Mouse (Mus musculus) layer of hippocampus, postnatal 25 days (tissue): ENCODE measurements around the gene Cd79a. TPM values are rescaled to one million over a fixed set of nuclear protein-coding genes. Genes with fewer than 3 reads are reported as not detected.
A peak's percentile ranks its signal among the peaks of the same experiment; 100 is the strongest.
"Not testable (repeated sequence)": the region's sequence is repeated elsewhere in the genome, so short reads cannot be mapped to it uniquely, and the experiment has no call there.

Source experiments
- DNase-seq, 2 experiments: peaks; one replicate each; pipeline ENCODE4 v3.0.0; 2022; ENCODE audit warnings: mixed read lengths in 2 of 2, low spot score in 1 of 2; ENCODE audit errors: extremely low spot score in 1 of 2
- total RNA-seq, 2 experiments: library from RNA; stranded (reverse); gene quantifications; 2 replicates each; pipeline ENCODE4 v1.2.3; 2021

The Cd79a gene
- total RNA-seq, 2 experiments from 2014 or later: 0.42 TPM; not detected in 1

DNA sequence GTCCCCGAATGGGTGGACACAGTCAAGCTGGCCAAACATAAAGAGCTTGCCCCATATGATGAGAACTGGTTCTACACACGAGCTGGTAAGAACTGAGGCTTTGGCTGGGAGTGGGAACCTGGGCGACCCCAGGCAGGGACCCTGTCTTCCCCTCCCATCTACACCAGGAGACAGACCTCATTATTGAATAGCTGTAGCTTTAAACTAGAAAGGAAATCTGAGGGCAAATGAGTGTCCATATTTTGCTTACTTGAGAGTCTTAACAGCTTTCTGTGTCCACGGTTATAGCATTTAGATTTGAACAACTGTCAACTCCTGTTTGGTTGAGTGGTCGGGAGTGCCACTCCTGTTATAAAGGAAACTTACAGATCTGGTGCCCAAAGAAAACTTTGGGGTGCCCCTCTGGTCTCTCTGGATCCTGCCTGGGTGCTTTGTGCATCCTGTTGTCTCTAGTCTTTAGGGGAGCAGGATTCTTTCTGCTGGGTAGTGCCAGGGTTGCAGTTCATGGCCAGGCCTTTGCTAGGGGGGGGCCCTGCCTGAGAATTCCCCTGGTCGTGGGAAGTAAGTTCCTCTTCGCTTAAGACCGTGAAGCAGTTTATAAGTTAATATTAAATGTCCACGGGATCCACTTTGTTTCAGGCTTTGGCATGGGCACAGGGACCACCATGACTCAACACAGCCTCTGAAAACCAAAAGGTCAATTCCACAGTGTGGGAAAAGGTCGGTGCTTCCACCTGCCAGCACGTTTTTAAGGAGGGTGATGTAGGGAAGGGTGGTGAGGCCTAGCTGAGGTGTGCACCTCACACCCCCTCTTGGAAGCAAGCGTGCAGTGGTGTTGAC is 11.5 kb upstream of the Cd79a start:
- no peak for DNase-seq

DNA sequence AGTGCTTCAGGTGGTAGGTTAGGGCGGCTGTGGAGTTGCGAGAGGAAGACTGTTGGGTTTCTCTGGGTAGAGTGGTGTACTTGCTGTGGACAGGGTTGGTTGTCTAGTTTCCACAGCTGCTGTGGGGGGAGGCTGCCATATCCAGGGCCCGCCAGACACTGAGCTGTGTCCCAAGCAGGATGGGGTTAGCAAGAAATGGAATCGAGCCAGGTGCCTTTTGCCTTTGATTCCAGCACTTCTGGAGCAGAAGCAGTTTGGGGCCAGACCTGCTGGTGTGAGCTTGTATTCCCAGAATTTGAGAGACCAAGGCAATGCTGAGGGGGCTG is 10.9 kb upstream of the Cd79a start:
- no peak for DNase-seq

DNA sequence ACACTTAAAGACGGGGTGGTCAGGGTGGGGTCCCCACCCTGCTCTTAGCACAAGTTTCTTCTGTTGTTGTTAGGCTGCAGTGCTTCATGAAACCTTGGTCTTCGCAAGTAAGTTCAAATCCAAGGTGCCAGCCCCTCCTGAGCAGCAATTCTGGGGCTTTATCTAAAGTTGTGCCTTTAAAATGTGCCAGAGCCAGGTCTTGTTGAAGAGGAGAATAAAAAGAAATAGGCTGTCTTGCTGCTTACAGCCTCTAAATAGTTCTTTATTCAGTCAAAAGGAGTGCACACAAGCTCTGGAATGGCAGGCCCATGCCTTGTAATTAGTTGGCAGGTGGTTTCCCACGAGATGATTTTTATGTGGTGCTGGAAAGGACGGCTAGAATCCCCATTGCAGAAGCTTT is 10.1 kb upstream of the Cd79a start:
- no peak for DNase-seq

DNA sequence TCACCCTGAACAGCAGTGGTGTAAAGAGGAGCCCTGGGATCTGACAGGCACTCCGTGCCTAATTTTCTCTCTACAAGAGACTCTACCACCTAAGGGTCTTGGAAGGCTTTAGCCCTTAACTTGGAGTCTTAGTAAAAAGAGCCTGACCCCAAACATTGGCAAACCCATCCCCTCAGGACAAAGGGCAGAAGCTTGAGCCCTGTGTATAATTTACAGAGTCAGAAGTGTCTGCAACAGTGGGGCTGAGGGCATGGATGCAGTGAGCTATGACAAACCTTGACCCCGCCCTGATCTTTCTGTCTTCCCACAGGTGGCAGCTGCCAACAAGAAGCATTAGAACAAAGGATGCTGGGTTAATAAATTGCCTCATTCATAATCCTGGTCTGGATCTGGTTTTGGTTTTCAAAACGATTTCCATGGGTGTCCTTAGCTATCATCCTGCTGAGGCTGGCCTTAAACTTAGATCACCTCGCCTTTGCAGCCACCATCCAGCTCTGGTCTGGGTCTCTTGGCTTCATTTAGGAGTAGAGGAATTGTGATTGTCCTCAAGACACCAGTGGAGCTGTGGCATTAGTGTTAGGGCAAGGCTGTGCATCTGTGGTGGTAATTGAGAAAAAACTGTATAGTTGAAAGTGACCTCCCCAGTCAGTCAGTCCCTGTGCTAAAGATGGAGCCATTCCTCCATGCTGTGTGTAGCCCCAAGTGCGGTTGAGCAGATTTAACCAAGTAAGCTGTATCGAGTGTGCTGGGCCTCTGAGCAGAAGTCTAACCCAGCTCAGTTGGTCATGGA is 7.6 kb upstream of the Cd79a start:
- DNase-seq: no peak

DNA sequence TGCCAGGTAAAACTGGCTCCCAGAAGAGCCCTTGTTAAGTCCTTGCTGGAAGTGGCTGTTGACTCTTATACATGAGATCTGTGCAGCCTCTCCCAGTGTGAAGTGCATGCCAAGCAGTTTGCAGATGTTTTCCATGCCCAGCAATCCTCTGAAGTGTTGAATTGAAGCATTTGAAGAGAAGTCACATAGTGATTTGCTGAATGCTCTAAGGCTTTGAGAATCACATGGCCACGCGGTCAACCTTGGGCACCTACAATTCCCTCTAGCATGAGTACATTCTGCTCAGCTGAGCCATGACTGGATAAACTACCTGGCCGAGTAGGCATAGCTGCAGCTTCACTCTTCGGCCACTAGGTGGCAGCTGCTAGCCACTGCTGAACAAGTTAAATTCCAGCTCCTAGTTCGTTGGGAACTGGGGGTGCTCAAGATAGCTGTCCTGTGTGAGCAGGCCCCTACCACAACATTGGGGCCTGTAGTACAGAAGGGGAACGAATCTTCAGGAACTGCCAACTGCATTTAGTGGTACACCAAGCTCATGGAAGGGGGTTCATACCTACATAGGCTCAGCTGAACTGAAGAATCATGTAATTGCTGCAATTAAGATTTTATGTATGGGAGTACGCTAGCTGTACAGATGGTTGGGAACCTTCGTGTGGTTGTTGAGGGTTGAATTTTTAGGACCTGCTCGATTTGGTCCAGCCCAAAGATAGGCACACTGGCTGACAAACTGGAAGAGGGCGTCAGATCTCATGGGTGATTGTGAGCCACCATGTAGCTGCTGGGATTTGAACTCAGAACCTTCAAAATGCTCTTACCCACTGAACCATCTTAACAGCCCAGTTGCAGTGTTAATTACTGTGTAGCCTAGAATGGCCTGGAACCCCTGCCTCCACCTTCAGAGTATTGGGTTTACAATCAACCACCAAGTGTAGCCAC is 6.6 kb upstream of the Cd79a start:
- peak; percentile 50 to 70 for DNase-seq

DNA sequence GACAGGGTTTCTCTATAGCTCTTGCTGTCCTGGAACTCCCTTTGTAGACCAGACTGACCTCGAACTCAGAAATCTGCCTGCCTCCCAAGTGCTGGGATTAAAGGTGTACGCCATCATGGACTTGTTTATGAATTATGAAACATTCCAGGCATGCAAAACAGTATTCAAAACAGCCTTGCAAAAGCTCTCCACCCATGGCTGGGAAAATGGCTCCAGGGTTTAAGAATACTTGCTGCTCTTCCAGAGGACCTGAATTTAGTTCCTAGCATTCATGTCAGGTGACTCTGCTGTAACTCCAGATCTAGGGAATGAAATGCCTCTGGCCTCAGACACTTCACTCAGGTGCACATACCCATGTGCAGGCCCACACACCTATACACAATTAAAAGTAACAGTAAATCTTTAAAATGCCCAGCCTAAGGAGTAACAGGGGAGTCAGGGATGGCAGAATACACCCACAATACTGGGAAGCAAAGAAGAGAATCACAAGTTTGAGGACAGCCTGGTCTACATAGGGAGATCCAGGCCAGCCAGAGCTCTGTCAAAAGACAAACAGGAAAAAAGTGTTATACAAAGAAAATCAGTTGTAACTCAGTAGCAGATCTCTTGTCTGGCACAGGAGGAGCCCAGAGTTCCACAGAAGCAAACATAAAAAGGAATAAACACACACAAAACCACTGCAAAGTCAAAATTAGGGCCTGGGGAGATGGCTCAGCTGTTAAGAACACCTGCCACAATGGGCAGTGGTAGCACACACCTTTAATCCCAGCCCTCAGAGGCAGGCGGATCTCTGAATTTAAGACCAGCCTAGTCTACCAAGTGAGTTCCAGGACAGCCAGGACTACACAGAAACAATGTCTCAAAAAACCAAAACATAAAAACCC is 5.7 kb upstream of the Cd79a start:
- DNase-seq: no peak

DNA sequence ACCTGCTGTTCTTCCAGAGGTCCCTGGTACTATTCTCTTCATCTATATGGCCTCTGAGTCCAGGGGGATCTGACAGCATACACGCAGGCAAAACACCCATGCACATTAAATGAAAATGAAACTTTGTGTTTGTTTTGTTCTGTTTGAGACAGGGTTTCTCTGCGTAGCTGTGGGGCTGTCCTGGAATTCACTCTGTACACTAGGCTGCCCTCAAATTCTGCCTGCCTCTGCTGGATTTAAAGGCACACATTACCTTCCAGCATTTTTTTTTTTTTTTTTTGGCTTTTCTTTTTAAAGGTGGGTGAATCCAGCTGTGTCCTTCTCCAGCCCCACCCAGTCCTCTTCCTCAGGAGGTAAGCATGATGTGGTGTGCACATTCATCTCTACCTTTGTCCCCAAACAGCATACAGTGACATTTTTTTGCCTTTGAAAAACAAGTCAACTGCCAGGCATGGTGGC is 5.0 kb upstream of the Cd79a start:
- no peak for DNase-seq

DNA sequence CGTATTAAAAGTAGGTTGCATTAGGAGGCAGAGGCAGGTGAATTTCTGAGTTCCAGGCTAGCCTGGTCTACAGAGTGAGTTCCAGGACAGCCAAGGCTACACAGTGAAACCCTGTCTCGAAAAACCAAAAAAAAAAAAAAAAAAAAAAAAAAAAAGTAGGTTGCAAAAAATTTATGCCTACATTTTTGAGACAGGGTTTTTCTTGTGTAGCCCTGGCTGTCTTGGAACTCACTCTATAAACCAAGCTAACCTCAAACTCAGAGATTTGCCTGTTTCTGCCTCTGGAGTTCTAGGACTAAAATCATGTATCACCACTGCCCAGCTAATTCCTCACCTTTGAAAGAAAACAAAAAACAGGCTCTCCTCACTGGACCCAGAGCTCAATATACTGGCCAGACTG is 1.4 kb upstream of the Cd79a start:
- not testable (repeated sequence) for DNase-seq

DNA sequence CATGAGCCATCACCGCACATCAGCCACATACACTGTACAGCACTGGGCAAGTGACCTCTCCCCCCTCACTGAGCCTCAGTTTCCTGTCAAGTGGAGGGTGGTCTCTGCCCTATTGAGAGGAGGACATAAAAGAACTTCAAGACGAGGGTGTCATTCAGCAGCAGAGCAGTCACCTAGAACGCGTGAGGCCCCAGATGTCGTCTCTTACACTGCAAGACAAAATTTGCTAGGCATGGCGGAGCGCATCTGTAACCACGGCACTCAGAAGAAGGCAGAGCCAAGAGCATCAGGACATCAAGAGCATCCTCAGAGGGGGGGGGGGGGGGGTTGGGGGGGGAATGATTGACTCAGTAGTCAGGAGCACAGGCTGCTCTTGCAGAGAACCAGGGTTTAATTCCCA is 912 bp upstream of the Cd79a start:
- DNase-seq: no peak

DNA sequence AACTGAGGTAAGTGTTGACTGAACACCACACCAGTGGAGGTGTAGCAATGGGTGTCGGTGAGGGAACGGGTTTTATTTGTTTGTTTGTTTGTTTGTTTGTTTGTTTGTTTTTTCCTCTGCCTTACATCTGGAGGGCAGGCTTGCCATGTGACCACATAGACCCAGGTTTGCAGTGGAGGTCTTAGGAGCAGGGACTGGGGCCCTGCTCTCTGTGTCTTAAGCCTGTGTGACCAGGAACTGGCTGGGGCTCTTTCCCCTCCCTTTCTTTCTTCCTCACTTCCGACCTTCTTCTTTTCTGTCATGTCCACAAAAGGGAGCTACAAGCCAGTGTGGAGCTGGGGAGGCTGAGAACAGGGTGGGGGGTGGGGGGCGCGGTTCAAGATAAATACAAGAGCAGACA is 778 bp downstream of the Cd79a start:
- no peak for DNase-seq

DNA sequence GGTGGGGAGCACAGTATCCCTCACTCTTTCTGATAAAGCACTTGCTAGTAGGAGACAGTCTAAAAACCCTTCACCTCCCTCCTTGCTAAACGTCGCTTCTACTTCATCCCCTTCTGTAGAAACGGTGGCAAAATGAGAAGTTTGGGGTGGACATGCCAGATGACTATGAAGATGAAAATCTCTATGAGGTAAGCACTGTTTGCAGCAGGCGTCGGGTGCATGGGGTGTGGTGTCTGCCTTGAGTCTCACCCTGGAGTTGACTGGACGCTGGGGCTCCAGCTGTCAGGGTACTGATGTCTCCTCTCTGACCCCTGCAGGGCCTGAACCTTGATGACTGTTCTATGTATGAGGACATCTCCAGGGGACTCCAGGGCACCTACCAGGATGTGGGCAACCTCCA is 3.9 kb downstream of the Cd79a start:
- no peak for DNase-seq

DNA sequence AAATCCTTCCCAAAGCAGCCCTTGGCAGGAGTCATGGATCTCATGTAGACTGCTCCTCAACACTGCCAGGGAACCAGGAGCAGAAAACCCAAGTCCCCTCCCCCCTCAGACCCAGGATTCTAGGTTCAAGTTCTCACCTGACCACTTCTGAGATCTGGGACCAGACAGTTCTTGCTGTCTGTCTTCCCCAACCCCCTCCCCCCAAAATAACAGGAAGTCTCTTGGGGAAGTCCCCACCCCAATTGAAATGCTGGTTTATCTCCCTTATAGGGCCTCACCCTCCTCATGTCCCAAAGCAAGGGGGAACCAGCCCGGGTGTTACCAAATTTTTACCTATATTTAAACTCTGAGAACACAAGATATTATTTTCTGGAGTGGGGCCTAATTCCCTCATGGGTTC is 4.7 kb downstream of the Cd79a start:
- no peak for DNase-seq

DNA sequence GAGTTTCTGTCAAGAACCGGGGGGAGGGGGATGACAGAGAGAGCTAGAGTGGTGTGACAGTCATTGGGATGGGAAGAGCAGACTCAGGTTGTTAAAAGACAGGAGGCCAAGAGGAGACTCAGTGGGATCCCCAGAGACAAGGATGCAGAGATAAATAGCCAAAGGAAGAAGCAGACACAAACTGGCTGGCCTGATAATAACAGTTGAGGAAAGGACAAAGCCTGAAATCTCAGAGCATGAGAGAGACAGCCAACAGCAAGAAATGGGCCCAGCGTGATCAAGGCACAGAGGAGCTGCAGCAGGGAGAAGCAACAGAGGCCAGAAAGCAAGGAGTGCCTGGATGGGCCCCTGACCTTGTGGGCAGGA is 5.1 kb downstream of the Cd79a start:
- no peak for DNase-seq

DNA sequence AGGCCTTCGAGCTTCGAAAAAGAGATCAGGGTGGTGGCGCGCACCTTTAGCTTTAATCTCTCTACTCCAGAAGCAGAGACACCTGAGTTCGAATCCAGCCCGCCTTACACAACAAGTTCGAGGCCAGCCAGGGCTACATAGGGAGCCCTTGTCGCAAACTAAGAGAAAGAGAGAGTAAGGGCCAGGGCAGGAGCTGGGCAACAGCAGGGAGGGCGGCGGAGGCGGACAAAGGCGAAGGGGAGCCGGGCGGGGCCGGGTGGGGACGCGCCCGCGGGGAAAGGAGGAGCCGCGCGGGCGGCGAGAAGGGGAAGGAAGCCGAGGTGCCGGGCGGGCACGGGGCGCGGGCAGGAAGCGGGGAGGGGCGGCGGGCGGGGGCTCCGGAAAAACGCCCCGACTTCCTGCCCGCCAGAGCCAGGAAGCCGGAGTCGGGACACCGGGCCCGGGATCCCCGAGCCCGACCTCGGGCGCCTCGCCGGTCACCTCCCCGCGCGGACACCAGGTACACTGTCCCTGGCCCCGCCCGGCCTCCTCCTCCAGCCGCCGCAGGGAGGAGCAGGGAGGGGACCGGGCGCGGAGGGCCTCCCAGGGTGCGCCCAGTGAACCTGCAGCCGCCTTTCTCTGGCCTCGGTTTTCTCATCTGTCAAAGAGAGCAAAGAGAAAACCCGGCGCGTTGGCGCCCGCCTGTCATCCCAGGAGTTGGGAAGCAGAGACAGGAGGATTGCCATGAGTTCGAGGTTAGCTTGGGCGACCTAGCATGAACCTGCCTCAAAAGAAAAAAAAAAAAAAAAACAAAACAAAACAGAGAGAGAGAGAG is 5.7 kb downstream of the Cd79a start, which contains the start of gene Arhgef1:
TSS of gene Arhgef1 (plus strand) at position 283 of the 814 bp plus-strand sequence.
- DNase-seq: no peak

DNA sequence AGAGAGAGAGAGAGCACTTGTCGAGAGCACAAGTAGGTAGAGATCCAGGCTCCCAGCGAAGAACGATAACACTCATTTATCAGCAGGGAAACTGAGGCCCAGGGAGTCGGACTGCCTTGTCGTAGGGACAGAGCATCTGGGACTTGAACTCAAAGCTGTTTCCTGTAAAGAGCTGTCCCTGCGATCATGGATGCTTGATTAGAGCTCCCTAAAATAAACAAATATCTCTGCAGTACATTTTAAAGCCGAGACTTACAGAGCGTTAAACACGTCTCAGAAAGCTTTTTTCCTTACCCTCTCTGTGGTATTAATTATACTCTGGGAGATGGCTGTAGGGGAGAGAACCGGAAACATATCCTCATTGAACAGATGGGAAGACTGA is 6.3 kb downstream of the Cd79a start:
- no peak for DNase-seq

DNA sequence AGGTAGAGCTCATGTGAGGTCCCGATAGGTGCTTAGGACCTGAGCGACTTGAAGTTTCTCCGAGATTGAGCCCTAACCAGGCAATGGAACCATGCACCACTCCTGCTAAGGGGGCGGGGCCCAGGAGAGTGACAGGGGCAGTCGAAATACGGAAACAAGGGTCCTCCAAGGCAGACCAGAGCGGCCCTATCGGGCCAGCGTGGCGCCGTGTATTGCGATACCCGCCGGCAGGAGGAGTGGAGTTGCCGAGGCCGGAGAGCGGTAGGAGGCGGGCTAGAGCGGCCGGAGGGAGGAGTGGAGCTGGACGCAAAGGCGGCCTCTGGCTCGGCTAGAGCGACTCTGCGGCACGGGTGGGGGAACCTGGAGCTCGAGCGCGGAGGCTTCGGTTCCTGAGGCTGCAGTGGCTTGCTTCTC is 6.9 kb downstream of the Cd79a start:
- DNase-seq: peak; percentile 84 to 95

DNA sequence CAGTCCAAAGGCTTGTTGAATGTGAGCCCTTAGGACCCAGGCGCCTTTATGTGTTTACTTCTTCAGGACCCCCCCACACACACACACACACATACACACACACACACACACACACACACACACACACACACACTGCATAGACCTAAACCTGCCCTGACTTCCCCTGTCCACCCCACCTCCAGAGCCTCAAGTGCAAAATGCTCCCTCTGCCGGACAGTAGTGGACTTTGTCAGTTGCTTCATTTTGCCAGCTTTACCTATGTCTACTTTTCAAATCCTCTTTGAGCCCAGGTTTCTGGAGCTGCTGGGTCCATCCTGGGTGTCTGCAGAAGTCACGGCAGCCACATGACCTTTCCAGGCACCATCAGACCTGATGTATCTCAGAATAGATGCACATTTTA is 7.8 kb downstream of the Cd79a start:
- peak in 1 of 2 experiments; percentile 29 for DNase-seq

DNA sequence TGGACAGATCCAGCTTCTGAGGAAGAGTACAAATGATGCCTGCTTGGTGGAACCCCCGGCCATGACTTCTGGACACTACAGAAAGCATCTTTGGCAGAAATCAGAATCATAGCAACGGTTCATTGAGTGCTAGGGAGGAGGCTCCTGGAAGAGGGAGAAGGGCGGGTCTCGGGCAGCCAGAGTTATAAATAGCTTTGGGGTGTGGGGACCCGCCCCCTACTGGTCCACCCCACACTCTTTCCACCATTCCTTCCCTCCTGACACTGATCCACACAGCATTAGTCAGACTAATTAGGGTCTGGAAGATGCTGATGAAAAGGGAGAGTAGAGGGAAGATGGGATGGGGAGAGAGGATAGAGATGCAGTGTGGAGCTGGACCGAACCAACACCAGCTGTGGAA is 9.4 kb downstream of the Cd79a start:
- DNase-seq: no peak

DNA sequence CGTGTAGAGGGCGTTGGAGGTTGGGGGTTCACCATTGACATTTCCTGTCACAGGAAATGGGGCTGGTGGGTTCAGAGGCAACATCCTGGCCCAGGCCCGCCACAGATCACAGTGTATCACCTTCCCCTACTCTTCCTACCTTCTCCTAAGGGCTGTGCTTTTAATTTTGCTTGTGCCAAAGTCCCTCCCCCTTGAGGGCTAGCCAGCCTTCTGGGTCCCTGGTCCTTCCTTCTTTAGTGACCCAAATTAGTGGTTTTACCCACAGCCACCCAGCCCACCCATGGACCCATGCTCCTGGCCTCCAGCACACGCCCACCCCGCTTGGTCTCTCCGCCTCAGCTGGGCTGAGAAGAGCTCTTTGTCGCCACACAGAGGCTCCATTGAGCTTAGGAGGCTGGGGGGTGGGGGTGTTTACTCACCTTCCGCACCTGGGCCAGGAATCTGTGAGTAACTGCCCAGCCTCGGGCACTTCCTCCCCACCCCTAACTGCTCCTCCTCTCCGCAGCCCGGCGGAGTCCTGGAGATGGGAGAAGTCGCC is 10.1 kb downstream of the Cd79a start:
- no peak for DNase-seq
